Mouse (Mus musculus) spleen, adult 2 months (tissue): ENCODE results near the gene Plek. TPM values are rescaled to one million over a fixed set of nuclear protein-coding genes. Genes with fewer than 3 reads are reported as not detected.
"Not testable (repeated sequence)": the region's sequence is repeated elsewhere in the genome, so short reads cannot be mapped to it uniquely, and the experiment has no call there.

Experiments used
- DNase-seq, 2 experiments: peaks; one replicate each; pipeline versions ENCODE4 v3.0.0 to v3.0.0-alpha.2; 2012 to 2021; ENCODE audit warnings: low spot score in 2 of 2, low read depth in 1 of 2
- H3K27ac ChIP-seq: fragments of 200-500 bp; 2 replicates; pipeline ENCODE4 v1.5.1; 2012; ENCODE audit warnings: low read length, inconsistent platforms; ENCODE audit not compliant: insufficient read depth
- H3K27me3 ChIP-seq: fragments of 200-500 bp; 2 replicates; pipeline ENCODE4 v1.6.1; 2012; ENCODE audit warnings: mild to moderate bottlenecking, moderate library complexity, low read length, inconsistent platforms; ENCODE audit not compliant: control insufficient read depth, insufficient read depth
- H3K36me3 ChIP-seq: fragments of 200-500 bp; 2 replicates; pipeline ENCODE4 v1.6.1; 2012; ENCODE audit warnings: mild to moderate bottlenecking, low read length, inconsistent platforms; ENCODE audit not compliant: control insufficient read depth, insufficient read depth
- H3K4me1 ChIP-seq: fragments of 200-500 bp; 2 replicates; pipeline ENCODE4 v1.6.1; 2011; ENCODE audit warnings: inconsistent platforms; ENCODE audit not compliant: control insufficient read depth, insufficient read depth, insufficient read length
- H3K4me3 ChIP-seq: fragments of 200-500 bp; 2 replicates; pipeline ENCODE4 v1.5.1; 2011; ENCODE audit warnings: mild to moderate bottlenecking, inconsistent platforms; ENCODE audit not compliant: insufficient read depth, insufficient read length; ENCODE audit errors: extremely low read depth
- CTCF ChIP-seq: fragments of 200-500 bp; IDR thresholded peaks from 2 replicates; pipeline ENCODE4 v1.5.1; 2011; ENCODE audit warnings: mild to moderate bottlenecking, inconsistent platforms; ENCODE audit not compliant: insufficient read depth, insufficient read length, insufficient replicate concordance; ENCODE audit errors: extremely low read depth
- POLR2A ChIP-seq: fragments of 200-500 bp; IDR thresholded peaks from 2 replicates; pipeline ENCODE4 v1.6.1; 2011; ENCODE audit warnings: low read depth, low read length, inconsistent platforms
- WGBS: fragments of 180-500 bp; shearing (Covaris S2); methylation state at CpG from one replicate; pipeline ENCODE4 v1.1.7; 2018; 5-methylcytosine and 5-hydroxymethylcytosine counted together
- polyA plus RNA-seq: library from polyadenylated mRNA; depleted of rRNA; stranded (reverse); fragments of >200 nt; gene quantifications from 2 replicates; pipeline ENCODE4 v1.2.3, GENCODE M21; 2012; rRNA removed

The Plek gene
- polyA plus RNA-seq = 10.2 and 11.2 TPM in 2 replicates

DNA sequence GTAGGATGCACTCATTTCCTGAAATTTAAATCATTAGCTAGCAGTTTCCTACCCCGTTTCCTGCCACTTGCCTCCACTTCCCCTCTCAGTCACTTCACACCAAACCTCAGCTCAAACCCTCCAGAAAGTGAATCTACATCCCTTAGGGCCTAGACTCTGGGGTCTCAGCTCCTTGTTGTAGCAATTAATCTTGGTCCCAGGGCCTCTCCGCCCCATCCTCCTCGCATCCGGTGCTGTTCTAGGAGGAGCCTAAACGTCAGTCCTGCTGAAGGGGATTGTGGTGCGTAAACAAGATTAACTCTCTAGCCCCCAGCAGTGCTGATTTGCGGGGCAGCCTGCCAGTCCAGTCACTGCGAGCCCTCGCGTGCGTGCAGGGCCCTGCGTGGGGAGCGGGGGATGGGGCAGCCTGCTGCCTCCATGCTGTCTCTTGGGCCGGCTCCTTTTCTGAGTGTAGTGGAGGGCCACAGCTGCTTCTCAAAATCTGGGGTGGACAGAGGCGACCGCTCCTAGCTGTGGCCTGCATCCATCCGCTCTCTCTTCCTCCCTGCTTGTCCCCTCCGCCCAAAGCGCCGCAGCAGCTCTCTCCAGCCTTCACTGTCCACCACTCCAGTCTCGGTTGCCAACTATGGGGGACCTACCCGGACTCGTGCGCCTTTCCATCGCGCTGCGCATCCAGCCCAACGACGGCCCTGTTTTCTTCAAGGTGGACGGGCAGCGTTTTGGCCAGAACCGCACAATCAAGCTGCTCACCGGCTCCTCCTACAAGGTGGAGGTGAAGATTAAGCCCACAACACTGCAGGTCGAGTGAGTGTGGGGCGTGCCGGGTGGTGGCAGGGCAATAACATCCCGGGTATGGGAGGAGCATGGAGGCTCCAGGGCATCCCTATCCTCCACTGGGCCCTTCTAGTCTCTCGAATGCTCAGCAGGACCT, at the start of gene Plek, which contains the start of gene Cnrip1:
Gene Plek, minus strand, starts transcription at position 837 of the 931 bp plus-strand sequence.
Gene Cnrip1, plus strand, starts transcription at position 42 of the 931 bp plus-strand sequence.
- peak within 1 kb of the TSS; percentile 12; the same call in 1 of the 2 replicates for H3K27ac ChIP-seq
- TF ChIP-seq CTCF (no peak), POLR2A (no peak)
- 2% methylated on average over 38 of the region's 38 CpGs for WGBS

GRCm38 (mm10) chr11:17086106-17086505, 33.9 kb upstream of the Plek start:
- no peaks in the 10 kb centered on the region for H3K36me3 ChIP-seq
- no peaks in the 10 kb centered on the region for H3K4me1 ChIP-seq
- H3K27ac ChIP-seq = no peak overlapping the region
- no peaks in the 10 kb centered on the region for H3K27me3 ChIP-seq
- WGBS = 62% methylated on average over 5 of the region's 5 CpGs
- DNase-seq = no peak
- no peak overlapping the region for H3K4me3 ChIP-seq
- no peak for TF ChIP-seq POLR2A
- no peak for TF ChIP-seq CTCF

More for the DNA sequence above, at the start of gene Plek, which contains the start of gene Cnrip1:
- Histone ChIP-seq H3K36me3 (no peaks in the 10 kb centered on the region), H3K4me1 (peaks cover 5% of the 10 kb centered on the region; the same call in 1 of the 2 replicates), H3K4me3 (peak within 1 kb of the TSS; percentile 65), H3K27me3 (no peaks in the 10 kb centered on the region)
- DNase-seq = peak in 1 of 2 experiments; percentile 24

DNA sequence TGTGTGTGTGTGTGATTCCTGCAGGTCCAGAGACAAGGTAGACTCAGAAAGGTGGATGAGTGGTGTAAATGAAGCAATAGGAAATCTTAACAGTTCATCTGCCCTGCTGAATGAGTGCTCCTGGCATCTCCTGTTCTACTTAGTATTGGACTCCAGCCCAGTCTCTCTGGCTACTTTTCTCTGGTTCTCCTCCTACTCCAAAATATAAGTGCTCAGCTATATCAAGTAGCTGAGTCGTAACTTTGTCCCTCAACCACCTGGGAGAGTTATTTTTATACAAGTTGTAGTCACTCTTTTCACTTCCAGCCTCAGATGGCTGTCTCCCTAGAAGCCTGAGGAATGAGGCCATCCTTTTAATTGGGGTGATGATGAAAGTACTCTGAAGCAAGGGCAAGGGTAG, 31.7 kb upstream of the Plek start:
- Histone ChIP-seq H3K27ac (no peak overlapping the region), H3K27me3 (no peaks in the 10 kb centered on the region), H3K36me3 (no peaks in the 10 kb centered on the region), H3K4me1 (no peaks in the 10 kb centered on the region), H3K4me3 (no peak overlapping the region)
- TF ChIP-seq CTCF = no peak
- no peak for TF ChIP-seq POLR2A
- DNase-seq = no peak
- 84% methylated on average over 1 of the region's 1 CpGs for WGBS

- Histone ChIP-seq H3K4me3 (no peak overlapping the region), H3K27ac (no peak overlapping the region), H3K27me3 (no peaks in the 10 kb centered on the region), H3K36me3 (no peaks in the 10 kb centered on the region), H3K4me1 (no peaks in the 10 kb centered on the region)
- TF ChIP-seq CTCF (no peak), POLR2A (no peak)
- DNase-seq = no peak
- WGBS = 98% methylated on average over 3 of the region's 3 CpGs
Measured at GRCm38 (mm10) chr11:17083455-17083854, 31.3 kb upstream of the Plek start.

GRCm38 (mm10) chr11:17082953-17083352, 30.8 kb upstream of the Plek start:
- H3K27me3 ChIP-seq = no peaks in the 10 kb centered on the region
- H3K36me3 ChIP-seq = no peaks in the 10 kb centered on the region
- TF ChIP-seq CTCF (no peak), POLR2A (no peak)
- H3K4me1 ChIP-seq = no peaks in the 10 kb centered on the region
- H3K4me3 ChIP-seq = no peak overlapping the region
- H3K27ac ChIP-seq = no peak overlapping the region
- no peak for DNase-seq
- 57% methylated on average over 2 of the region's 2 CpGs for WGBS

GRCm38 (mm10) chr11:17082086-17082485, 29.9 kb upstream of the Plek start:
- no peak for DNase-seq
- WGBS = 86% methylated on average over 3 of the region's 3 CpGs
- Histone ChIP-seq H3K27ac (no peak overlapping the region), H3K4me3 (no peak overlapping the region), H3K4me1 (no peaks in the 10 kb centered on the region), H3K27me3 (no peaks in the 10 kb centered on the region; the same call in 1 of the 2 replicates), H3K36me3 (no peaks in the 10 kb centered on the region)
- no peak for TF ChIP-seq POLR2A
- no peak for TF ChIP-seq CTCF

- TF ChIP-seq CTCF (no peak), POLR2A (no peak)
Measured at GRCm38 (mm10) chr11:17075656-17076055, 23.5 kb upstream of the Plek start.

GRCm38 (mm10) chr11:17069360-17069759, 17.2 kb upstream of the Plek start:
- DNase-seq, H3K4me1 ChIP-seq, H3K27ac ChIP-seq, H3K27me3 ChIP-seq, H3K36me3 ChIP-seq, H3K4me3 ChIP-seq: not testable (repeated sequence)
- WGBS = 78% methylated on average over 2 of the region's 2 CpGs

More at GRCm38 (mm10) chr11:17075656-17076055, 23.5 kb upstream of the Plek start:
- no peak overlapping the region for H3K27ac ChIP-seq
- no peak overlapping the region for H3K4me3 ChIP-seq
- WGBS = 92% methylated on average over 2 of the region's 2 CpGs
- no peaks in the 10 kb centered on the region for H3K36me3 ChIP-seq
- DNase-seq = no peak
- no peaks in the 10 kb centered on the region for H3K4me1 ChIP-seq
- H3K27me3 ChIP-seq = no peaks in the 10 kb centered on the region; the same call in 1 of the 2 replicates
